Mouse (Mus musculus) right cerebral cortex, adult 18-20 months (tissue): ENCODE results near the gene Acp7.

ENCODE experiments used
- DNase-seq: peaks from one replicate; pipeline ENCODE4 v3.0.0; 2022; ENCODE audit warnings: mixed read lengths

Gene Acp7

GRCm38 (mm10) chr7:28575597-28575996, 55.5 kb downstream of the Acp7 start:
- DNase-seq: no peak

GRCm38 (mm10) chr7:28573236-28573635, 57.9 kb downstream of the Acp7 start:
- no peak for DNase-seq

GRCm38 (mm10) chr7:28572689-28573088, 58.4 kb downstream of the Acp7 start:
- DNase-seq: no peak

GRCm38 (mm10) chr7:28570982-28571682, 60.0 kb downstream of the Acp7 start:
- no peak for DNase-seq

GRCm38 (mm10) chr7:28570291-28570981, 60.7 kb downstream of the Acp7 start:
- peak; percentile 40 for DNase-seq

GRCm38 (mm10) chr7:28568253-28568652, 62.9 kb downstream of the Acp7 start:
- peak; percentile 66 for DNase-seq

- no peak for DNase-seq
Observed at GRCm38 (mm10) chr7:28567539-28567938, 63.6 kb downstream of the Acp7 start.

GRCm38 (mm10) chr7:28565407-28565806, 65.7 kb downstream of the Acp7 start:
- no peak for DNase-seq

GRCm38 (mm10) chr7:28562951-28563350, 68.2 kb downstream of the Acp7 start:
- no peak for DNase-seq

GRCm38 (mm10) chr7:28562371-28562770, 68.8 kb downstream of the Acp7 start:
- no peak for DNase-seq

GRCm38 (mm10) chr7:28561967-28562366, 69.2 kb downstream of the Acp7 start:
- DNase-seq: no peak

- no peak for DNase-seq
Observed at GRCm38 (mm10) chr7:28560856-28561255, 70.3 kb downstream of the Acp7 start.

- DNase-seq: no peak
Observed at GRCm38 (mm10) chr7:28558486-28558885, 72.6 kb downstream of the Acp7 start.

- no peak for DNase-seq
Observed at GRCm38 (mm10) chr7:28557708-28558107, 73.4 kb downstream of the Acp7 start.
